Mouse (Mus musculus) kidney, embryonic 14.5 days (tissue): ENCODE measurements around the gene Bpifb5. TPM values are rescaled to one million over a fixed set of nuclear protein-coding genes. Genes with fewer than 3 reads are reported as not detected.
"Not testable (repeated sequence)": the region's sequence is repeated elsewhere in the genome, so short reads cannot be mapped to it uniquely, and the experiment has no call there.

Source experiments
- ATAC-seq: fragments of 200-750 bp; cut with Nextera tagmentation; 2 replicates; pipeline ENCODE4 v1.8.0; 2017; ENCODE audit warnings: moderate number of reproducible peaks, mild to moderate bottlenecking, moderate TSS enrichment, moderate library complexity; ENCODE audit not compliant: low FRiP score, low TSS enrichment
- H3K27ac ChIP-seq: fragments of 300-500 bp; sonication (generic); 2 replicates; pipeline ENCODE4 v1.5.1; 2014; ENCODE audit warnings: low read depth, mild to moderate bottlenecking, low read length, moderate library complexity, mixed read lengths
- H3K27me3 ChIP-seq: fragments of 300-500 bp; sonication (generic); 2 replicates; pipeline ENCODE4 v1.6.1; 2014; ENCODE audit warnings: mild to moderate bottlenecking, low read length; ENCODE audit not compliant: control insufficient read depth, insufficient read depth
- H3K36me3 ChIP-seq: fragments of 300-500 bp; sonication (generic); 2 replicates; pipeline ENCODE4 v1.6.1; 2014; ENCODE audit warnings: low read length, mixed read lengths; ENCODE audit not compliant: control insufficient read depth, insufficient read depth
- H3K4me1 ChIP-seq: fragments of 300-500 bp; sonication (generic); 2 replicates; pipeline ENCODE4 v1.6.1; 2014; ENCODE audit warnings: low read length, mixed read lengths; ENCODE audit not compliant: control insufficient read depth, insufficient read depth
- H3K4me2 ChIP-seq: fragments of 300-500 bp; sonication (generic); replicated peaks from 2 replicates; pipeline ENCODE4 v1.6.1; 2014; ENCODE audit warnings: low read depth, mild to moderate bottlenecking, low read length
- H3K4me3 ChIP-seq: fragments of 300-500 bp; sonication (generic); 2 replicates; pipeline ENCODE4 v1.5.1; 2014; ENCODE audit warnings: mild to moderate bottlenecking, low read length
- H3K9ac ChIP-seq: fragments of 300-500 bp; sonication (generic); 2 replicates; pipeline ENCODE4 v1.6.1; 2014; ENCODE audit warnings: low read depth, mild to moderate bottlenecking, low read length, moderate library complexity
- H3K9me3 ChIP-seq: fragments of 300-500 bp; sonication (generic); 2 replicates; pipeline ENCODE4 v1.6.1; 2016; ENCODE audit warnings: low read length; ENCODE audit not compliant: control insufficient read depth
- WGBS: fragments of 180-500 bp; shearing (Covaris S2); extraction: QIAGEN DNeasy Blood & Tissue Kit; methylation state at CpG from one replicate; pipeline ENCODE4 v1.1.7; 2014; 5-methylcytosine and 5-hydroxymethylcytosine counted together
- polyA plus RNA-seq: library from polyadenylated mRNA; unstranded; fragments of >200 nt; fragmentation: Nextera tagmentation; extraction: Ambion mirVana; gene quantifications from 2 replicates; pipeline ENCODE4 v1.2.1, GENCODE M21; 2014

The Bpifb5 gene
- polyA plus RNA-seq, 1 experiment from 2014 or later, result 1.1 TPM

DNA sequence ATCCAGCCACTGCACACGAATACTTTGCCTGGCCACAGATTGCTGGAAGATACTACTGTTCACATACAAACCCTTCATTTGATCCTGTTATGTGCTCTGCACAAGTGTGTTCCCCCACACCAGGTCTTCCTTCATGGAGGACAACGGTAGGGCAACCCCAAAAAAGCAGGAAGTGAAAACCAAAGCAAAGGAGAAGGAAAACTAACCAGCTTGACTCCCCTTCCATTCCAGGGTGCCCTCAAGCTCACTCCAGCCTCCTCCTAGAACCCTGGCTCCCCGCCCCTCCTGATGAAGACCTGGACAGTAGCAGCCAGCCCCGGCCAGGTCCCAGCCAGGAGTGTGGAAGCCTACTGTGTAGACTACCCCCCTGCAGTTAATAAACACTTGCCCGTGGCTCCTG, 3.6 kb upstream of the Bpifb5 start:
- no peak overlapping the region for H3K27ac ChIP-seq
- ATAC-seq, result no peak
- H3K36me3 ChIP-seq, result no peaks in the 10 kb centered on the region
- peaks cover 10% of the 10 kb centered on the region for H3K4me1 ChIP-seq
- H3K9me3 ChIP-seq, result no peaks in the 10 kb centered on the region
- no peak overlapping the region for H3K4me2 ChIP-seq
- H3K9ac ChIP-seq, result no peak overlapping the region
- no peaks in the 10 kb centered on the region for H3K27me3 ChIP-seq
- WGBS, result 77% methylated on average over 5 of the region's 5 CpGs
- no peak overlapping the region for H3K4me3 ChIP-seq

DNA sequence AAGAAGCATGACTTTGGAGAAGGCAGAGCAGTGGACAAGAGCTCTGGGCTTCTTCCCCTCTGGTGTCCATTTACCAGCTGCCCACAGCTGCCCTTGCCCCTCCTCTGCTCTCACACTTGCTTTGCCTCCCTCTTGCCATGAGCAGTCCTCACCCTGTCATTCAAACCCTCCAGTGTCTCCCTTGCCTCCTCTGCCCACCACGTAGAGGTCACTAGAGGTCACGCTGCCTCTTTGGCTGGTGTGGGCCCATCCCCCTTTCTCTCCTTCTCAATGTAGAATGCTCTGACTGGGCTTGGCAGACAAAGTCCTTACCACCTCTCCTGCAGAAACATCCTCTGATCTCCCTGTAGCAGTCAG, 353 bp downstream of the Bpifb5 start:
- H3K9ac ChIP-seq, result no peak overlapping the region
- no peaks in the 10 kb centered on the region for H3K36me3 ChIP-seq
- H3K4me2 ChIP-seq, result peak overlapping the region; percentile 31; the same call in 1 of the 2 replicates
- H3K27me3 ChIP-seq, result no peaks in the 10 kb centered on the region
- no peak overlapping the region for H3K4me3 ChIP-seq
- no peaks in the 10 kb centered on the region for H3K9me3 ChIP-seq
- peaks cover 10% of the 10 kb centered on the region for H3K4me1 ChIP-seq
- peak; percentile 80 for ATAC-seq
- WGBS, result 6% methylated on average over 2 of the region's 2 CpGs
- 0 out of 2 replicates have a peak overlapping the region, but pooled peaks have one; percentile 14 for H3K27ac ChIP-seq

DNA sequence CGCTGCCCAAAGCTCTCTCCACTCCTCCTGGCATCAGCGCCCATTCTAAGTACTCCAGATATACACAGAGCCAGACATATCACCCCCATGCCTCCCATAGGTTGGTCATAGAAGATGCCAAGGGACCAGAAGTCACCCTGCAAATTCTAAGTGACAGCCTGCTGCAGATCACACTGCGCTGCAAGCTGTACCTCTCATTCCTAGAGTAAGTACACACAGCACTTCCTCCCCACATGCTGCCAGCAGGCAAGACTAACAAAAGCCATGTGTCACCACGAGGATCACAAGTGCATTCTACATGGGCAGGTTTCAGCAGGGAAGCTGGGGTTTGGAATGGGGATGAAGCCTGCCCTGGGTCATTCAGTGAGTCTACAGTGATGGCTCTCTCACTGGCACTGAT, 3.4 kb downstream of the Bpifb5 start:
- no peak overlapping the region for H3K4me2 ChIP-seq
- WGBS, result 69% methylated on average over 4 of the region's 4 CpGs
- H3K27me3 ChIP-seq, result no peaks in the 10 kb centered on the region
- ATAC-seq, result no peak
- H3K4me1 ChIP-seq, result peaks cover 10% of the 10 kb centered on the region
- no peak overlapping the region for H3K9ac ChIP-seq
- H3K9me3 ChIP-seq, result no peaks in the 10 kb centered on the region
- no peak overlapping the region for H3K4me3 ChIP-seq
- no peaks in the 10 kb centered on the region for H3K36me3 ChIP-seq
- H3K27ac ChIP-seq, result no peak overlapping the region

DNA sequence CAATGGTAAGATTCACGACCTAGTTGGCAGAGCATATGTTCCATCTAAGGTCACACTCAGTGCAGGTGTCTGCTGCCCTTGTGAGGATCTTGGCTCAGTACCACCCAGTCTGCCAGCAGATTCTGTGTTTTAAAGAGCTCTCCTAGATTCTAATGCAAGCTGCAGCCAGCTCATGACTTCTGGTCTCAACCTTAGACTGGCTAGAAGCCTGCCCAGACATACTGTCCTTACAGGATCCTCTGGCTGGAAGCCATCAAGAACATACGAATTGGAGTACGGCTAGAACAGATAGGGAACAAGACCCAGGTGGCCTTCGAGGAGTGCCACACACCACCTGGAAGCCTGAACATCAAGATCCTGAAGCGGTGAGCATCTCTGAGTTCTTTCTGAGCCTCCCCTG, 4.3 kb downstream of the Bpifb5 start:
- no peak overlapping the region for H3K4me2 ChIP-seq
- no peak overlapping the region for H3K9ac ChIP-seq
- H3K4me1 ChIP-seq, result peaks cover 9% of the 10 kb centered on the region
- no peak for ATAC-seq
- no peaks in the 10 kb centered on the region for H3K9me3 ChIP-seq
- no peaks in the 10 kb centered on the region for H3K27me3 ChIP-seq
- no peaks in the 10 kb centered on the region for H3K36me3 ChIP-seq
- H3K27ac ChIP-seq, result no peak overlapping the region
- no peak overlapping the region for H3K4me3 ChIP-seq
- 89% methylated on average over 5 of the region's 5 CpGs for WGBS

DNA sequence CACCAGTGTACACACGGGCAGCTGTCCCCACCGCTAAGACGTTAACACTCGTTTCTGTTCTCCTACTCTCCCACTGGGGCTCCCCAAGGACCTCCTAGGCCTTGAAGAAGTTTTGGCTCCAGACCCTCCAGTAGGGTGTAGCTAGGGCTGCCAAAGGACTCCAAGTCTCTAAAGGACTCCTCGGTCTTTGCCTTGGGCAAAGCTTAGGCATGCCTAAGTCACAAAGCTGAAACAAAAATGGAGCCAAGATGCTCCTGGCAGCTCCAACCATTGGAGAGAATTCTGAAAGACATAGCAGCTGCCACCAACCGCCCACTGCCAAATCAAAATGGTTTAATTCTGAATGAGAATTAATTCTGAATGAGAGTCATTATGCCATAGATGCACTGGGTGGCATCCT, 9.9 kb downstream of the Bpifb5 start:
- Histone ChIP-seq H3K36me3 (no peaks in the 10 kb centered on the region), H3K9ac (no peak overlapping the region), H3K4me2 (no peak overlapping the region), H3K27me3 (no peaks in the 10 kb centered on the region), H3K9me3 (no peaks in the 10 kb centered on the region), H3K27ac (no peak overlapping the region), H3K4me1 (no peaks in the 10 kb centered on the region), H3K4me3 (no peak overlapping the region)
- 91% methylated on average over 6 of the region's 6 CpGs for WGBS
- ATAC-seq, result no peak

DNA sequence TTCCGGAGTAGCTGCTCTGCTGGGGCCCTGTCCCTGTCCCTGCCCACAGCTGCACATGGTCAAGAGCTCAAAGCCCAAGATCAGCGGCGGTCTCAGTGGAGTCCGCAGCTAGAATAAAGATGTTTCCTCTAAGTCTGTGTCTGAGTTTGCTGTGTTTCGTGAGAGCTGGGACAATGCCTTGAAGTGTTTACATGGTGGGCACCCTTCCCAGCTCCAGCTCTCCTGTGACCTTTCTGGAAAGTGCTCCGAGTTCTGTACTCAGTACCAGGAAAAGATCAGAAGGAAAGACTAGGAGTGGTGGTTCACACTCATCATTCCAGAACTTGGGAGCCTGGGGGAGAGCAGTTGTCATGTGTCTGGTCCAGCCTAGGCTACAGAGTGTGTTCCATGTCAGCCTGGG, 17.2 kb downstream of the Bpifb5 start:
- Histone ChIP-seq H3K27ac (no peak overlapping the region), H3K9me3 (no peaks in the 10 kb centered on the region), H3K4me2 (no peak overlapping the region), H3K4me1 (no peaks in the 10 kb centered on the region), H3K36me3 (no peaks in the 10 kb centered on the region), H3K27me3 (no peaks in the 10 kb centered on the region), H3K4me3 (no peak overlapping the region), H3K9ac (no peak overlapping the region)
- no peak for ATAC-seq
- 86% methylated on average over 6 of the region's 6 CpGs for WGBS

DNA sequence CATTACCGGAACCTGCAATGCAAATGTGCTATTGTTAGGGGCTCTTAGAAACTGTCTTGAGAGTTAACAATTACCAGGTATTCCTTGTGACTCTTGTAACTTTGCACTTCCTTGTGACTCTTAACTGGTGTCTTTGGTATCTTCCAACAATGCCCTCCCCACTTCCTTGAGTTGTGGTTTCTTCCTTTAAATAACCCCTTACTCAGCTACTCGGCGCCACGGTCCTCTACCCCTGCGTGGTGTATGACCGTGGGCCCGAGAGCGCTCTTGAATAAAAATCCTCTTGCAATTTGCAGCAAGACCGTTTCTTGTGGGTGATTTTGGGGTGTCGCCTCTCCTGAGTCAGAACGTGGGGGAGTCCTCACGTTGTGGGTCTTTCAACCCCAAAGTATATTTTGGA, 19.2 kb downstream of the Bpifb5 start:
- not testable (repeated sequence) for H3K4me2 ChIP-seq, H3K9me3 ChIP-seq, H3K4me3 ChIP-seq, H3K9ac ChIP-seq, H3K36me3 ChIP-seq, H3K4me1 ChIP-seq, H3K27ac ChIP-seq, H3K27me3 ChIP-seq, ATAC-seq
- WGBS, result 91% methylated on average over 11 of the region's 12 CpGs

DNA sequence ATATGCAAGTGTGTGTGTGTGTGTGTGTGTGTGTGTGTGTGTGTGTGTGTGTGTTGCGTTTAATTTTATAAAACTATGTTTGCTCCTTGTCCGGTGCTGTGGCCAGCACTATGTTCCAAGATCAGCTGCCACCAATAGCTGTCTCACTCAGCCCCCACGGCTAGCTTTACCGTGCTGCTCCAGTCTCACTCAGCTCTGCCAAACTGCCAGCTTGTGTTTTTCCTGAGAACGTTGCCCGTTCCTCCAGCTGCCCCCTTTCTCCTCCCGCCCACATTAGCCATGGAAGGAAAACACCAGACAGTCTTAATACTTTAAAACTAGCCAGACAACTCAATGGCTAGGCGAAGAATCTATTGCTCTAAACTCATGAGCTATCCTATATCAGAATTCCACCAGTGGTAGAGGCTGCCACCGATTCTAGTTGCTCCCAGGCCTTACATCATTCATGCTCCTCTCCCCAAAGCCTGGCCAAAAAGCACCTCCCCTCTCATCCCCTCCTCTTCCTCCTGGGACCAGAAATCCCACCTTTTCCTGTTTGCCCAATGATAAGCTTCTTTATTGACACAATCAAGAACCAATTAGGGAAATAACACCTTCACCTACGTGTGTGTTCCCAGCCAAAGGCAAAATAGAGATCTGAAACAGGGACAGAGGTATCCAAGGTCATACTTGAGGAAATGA, 20.0 kb downstream of the Bpifb5 start:
- no peaks in the 10 kb centered on the region for H3K9me3 ChIP-seq
- 91% methylated on average over 10 of the region's 10 CpGs for WGBS
- no peaks in the 10 kb centered on the region for H3K4me1 ChIP-seq

DNA sequence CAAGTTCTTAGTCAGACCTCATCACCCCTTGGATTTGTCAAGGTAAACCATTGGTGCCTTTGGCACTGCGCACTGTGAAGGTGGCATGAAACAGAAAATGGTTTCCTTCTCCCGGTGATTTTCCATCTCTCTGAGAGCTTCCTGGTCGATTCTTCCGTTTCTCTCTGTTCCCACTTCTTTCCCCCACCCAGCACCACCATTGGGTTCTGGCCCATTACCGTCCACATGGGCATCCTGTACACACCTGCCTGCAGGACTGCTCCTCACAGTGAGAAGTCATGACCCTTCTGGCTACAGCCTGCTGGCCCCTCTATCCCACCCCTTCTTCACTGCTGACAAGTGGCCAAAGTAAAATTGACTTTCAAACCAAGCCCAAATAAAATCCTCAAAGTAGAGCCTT, 21.8 kb downstream of the Bpifb5 start:
- no peaks in the 10 kb centered on the region for H3K4me1 ChIP-seq
- no peaks in the 10 kb centered on the region for H3K9me3 ChIP-seq
- no peak overlapping the region for H3K4me3 ChIP-seq
- H3K27ac ChIP-seq, result no peak overlapping the region
- 89% methylated on average over 5 of the region's 5 CpGs for WGBS
- H3K27me3 ChIP-seq, result no peaks in the 10 kb centered on the region
- H3K36me3 ChIP-seq, result no peaks in the 10 kb centered on the region
- no peak overlapping the region for H3K4me2 ChIP-seq
- no peak overlapping the region for H3K9ac ChIP-seq
- no peak for ATAC-seq

More for the DNA sequence above, 20.0 kb downstream of the Bpifb5 start:
- Histone ChIP-seq H3K4me2 (no peak overlapping the region), H3K27ac (no peak overlapping the region), H3K4me3 (no peak overlapping the region), H3K9ac (no peak overlapping the region), H3K36me3 (no peaks in the 10 kb centered on the region), H3K27me3 (no peaks in the 10 kb centered on the region)
- no peak for ATAC-seq
